Mouse (Mus musculus): ENCODE data around the gene Cd52. TPM values are rescaled to one million over a fixed set of nuclear protein-coding genes. Genes with fewer than 3 reads are reported as not detected.

The Cd52 gene
- polyA plus RNA-seq, 1 experiment = 307 TPM

DNA sequence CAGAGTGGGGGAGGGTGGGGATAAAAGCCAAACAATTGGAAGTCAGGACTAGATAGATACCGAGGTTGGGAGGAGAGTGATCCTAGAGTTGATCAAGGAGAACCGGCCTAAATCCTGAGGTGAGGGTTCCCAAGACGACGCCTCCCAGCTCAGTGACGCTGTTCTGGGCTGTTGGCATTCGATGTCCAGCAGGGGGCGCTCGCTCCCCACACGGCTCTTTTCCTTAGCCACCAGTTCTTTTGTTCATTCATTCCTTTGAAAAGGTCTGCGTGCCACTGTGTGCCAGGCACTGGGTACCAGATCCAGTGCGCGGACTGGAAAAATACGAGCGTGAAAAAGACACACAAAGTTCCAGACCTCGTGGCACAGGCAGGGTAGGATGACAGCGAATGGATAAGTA, 58.9 kb downstream of the Cd52 start:
- H3K4me1 ChIP-seq = peaks cover 5% of the 10 kb centered on the region; the same call in 1 of the 2 replicates
- TF ChIP-seq GATA1 (IDR thresholded peaks at IDR 0.05; ENCODE audit: borderline replicate concordance, low read length) (no peak), FLI1 (IDR thresholded peaks at IDR 0.05; ENCODE audit: low read length) (no peak)

More for the DNA sequence above, 58.9 kb downstream of the Cd52 start:
- no peak overlapping the region for H3K4me3 ChIP-seq (replicated peaks)
- no peaks in the 10 kb centered on the region for H3K36me3 ChIP-seq (replicated peaks; ENCODE audit: low read length)
- H3K27me3 ChIP-seq (replicated peaks) = peaks cover 46% of the 10 kb centered on the region
- peaks cover 7% of the 10 kb centered on the region; the same call in 1 of the 2 replicates for H3K9me3 ChIP-seq

Other genes starting within 250 kb of the Cd52 start
- gene Rps6ka1, start 207.3 kb downstream of the Cd52 start, polyA plus RNA-seq (2012; ENCODE audit: insufficient read depth, low replicate concordance) = 35.6 and 41.3 TPM in 2 replicates
- gene Hmgn2, start 126.4 kb downstream of the Cd52 start, polyA plus RNA-seq (2012; ENCODE audit: insufficient read depth, low replicate concordance) = 89.8 and 993 TPM in 2 replicates
- gene Dhdds, start 94.2 kb downstream of the Cd52 start, polyA plus RNA-seq (2012; ENCODE audit: insufficient read depth, low replicate concordance) = 4.5 and 32.2 TPM in 2 replicates
- gene Lin28a, start 76.2 kb downstream of the Cd52 start, polyA plus RNA-seq (2012; ENCODE audit: insufficient read depth, low replicate concordance) = not detected in 2 replicates
- not detected in 2 replicates for gene Zfp683, start 41.2 kb downstream of the Cd52 start, polyA plus RNA-seq (2012; ENCODE audit: insufficient read depth, low replicate concordance)
- not detected in 2 replicates for gene Crybg2, start 34.3 kb downstream of the Cd52 start, polyA plus RNA-seq (2012; ENCODE audit: insufficient read depth, low replicate concordance)
- gene Ubxn11, start 7.5 kb upstream of the Cd52 start, polyA plus RNA-seq (2012; ENCODE audit: insufficient read depth, low replicate concordance) = 69.8 and 175 TPM in 2 replicates
- gene Sh3bgrl3, start 33.7 kb upstream of the Cd52 start, polyA plus RNA-seq (2012; ENCODE audit: insufficient read depth, low replicate concordance) = 1,646 and 1,679 TPM in 2 replicates
- gene Cep85, start 92.0 kb upstream of the Cd52 start, polyA plus RNA-seq (2012; ENCODE audit: insufficient read depth, low replicate concordance) = 10.9 and 19.9 TPM in 2 replicates
- gene Gm7534, start 107.9 kb upstream of the Cd52 start, polyA plus RNA-seq (2012; ENCODE audit: insufficient read depth, low replicate concordance) = not detected in 2 replicates
- not detected in 2 replicates for gene Catsper4, start 132.3 kb upstream of the Cd52 start, polyA plus RNA-seq (2012; ENCODE audit: insufficient read depth, low replicate concordance)
- gene Cnksr1, start 143.3 kb upstream of the Cd52 start, polyA plus RNA-seq (2012; ENCODE audit: insufficient read depth, low replicate concordance) = not detected in 2 replicates
- gene E130218I03Rik, start 148.6 kb upstream of the Cd52 start, polyA plus RNA-seq (2012; ENCODE audit: insufficient read depth, low replicate concordance) = not detected in 2 replicates
- 27.6 and 28.1 TPM in 2 replicates for gene Zfp593, start 150.5 kb upstream of the Cd52 start, polyA plus RNA-seq (2012; ENCODE audit: insufficient read depth, low replicate concordance)
- gene Gm30191, start 151.9 kb upstream of the Cd52 start, polyA plus RNA-seq (2012; ENCODE audit: insufficient read depth, low replicate concordance) = not detected in 2 replicates
- gene Grrp1, start 159.0 kb upstream of the Cd52 start, polyA plus RNA-seq (2012; ENCODE audit: insufficient read depth, low replicate concordance) = not detected in 2 replicates
- gene Pdik1l, start 192.8 kb upstream of the Cd52 start, polyA plus RNA-seq (2012; ENCODE audit: insufficient read depth, low replicate concordance) = 0.20 TPM in 1 of 2 replicates, not detected in the other
- not detected in 2 replicates for gene Trim63, start 220.0 kb upstream of the Cd52 start, polyA plus RNA-seq (2012; ENCODE audit: insufficient read depth, low replicate concordance)
- 1.1 TPM in 1 of 2 replicates, not detected in the other for gene Slc30a2, start 248.1 kb upstream of the Cd52 start, polyA plus RNA-seq (2012; ENCODE audit: insufficient read depth, low replicate concordance)

Measured in megakaryocyte, embryonic 14.5 days (primary cell).